Mouse (Mus musculus) embryonic fibroblast, embryonic 13.5 days (primary cell): Measurements from ENCODE around the gene Spon1.

Experiments
- CTCF ChIP-seq: IDR thresholded peaks from 2 replicates; pipeline ENCODE4 v1.5.1; 2011; ENCODE audit warnings: mild to moderate bottlenecking, control low read depth, low read length, moderate library complexity, borderline replicate concordance; ENCODE audit not compliant: insufficient read depth
- POLR2A ChIP-seq: IDR thresholded peaks from 2 replicates; pipeline ENCODE4 v1.6.1; 2011; ENCODE audit warnings: low read depth, mild to moderate bottlenecking, control low read depth, low read length, moderate library complexity

DNA sequence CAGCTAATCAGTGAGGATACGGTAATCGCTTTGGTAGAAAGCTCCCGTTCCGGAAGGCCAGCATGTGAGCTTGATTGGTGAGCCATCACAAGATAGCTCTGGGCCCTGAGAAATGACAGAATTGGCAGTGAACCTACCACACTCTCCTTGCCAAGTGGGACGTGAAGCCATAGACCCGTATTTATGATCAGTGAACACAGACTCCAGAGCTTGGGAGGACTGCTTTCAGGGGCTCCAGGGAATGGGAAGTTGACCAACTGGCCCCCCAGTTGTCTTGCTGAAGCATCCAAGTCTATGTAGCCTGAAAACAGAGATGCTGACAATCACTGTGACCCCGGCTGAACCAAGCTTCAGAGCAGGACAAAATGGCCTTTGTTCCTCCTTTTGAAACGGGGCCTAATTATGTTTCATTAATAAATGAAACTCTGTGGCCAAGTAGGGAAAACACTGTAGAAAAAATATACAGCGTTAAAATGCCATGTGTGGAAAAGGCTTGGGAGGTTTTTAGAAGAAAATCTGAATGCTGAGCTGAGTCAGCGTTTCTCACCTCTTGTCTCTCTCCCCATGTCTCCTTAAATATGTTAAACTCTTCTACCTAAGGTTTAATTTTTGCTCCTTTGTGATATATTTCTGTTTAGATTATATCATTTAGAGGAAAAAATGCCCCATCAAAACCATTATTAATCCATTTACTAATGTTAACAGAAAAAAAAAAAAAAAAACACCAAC lies 220.8 kb downstream of the Spon1 start:
- no peak for TF ChIP-seq CTCF
- TF ChIP-seq POLR2A = no peak
